Mouse (Mus musculus) kidney, adult 18-20 months (tissue): ENCODE results near the gene Fcho2.

Experiments used
- DNase-seq: peaks from one replicate; pipeline ENCODE4 v3.0.0; 2021

Fcho2 gene

GRCm38 (mm10) chr13:98705501-98705900 lies 109.7 kb downstream of the Fcho2 start:
- no peak for DNase-seq

DNA sequence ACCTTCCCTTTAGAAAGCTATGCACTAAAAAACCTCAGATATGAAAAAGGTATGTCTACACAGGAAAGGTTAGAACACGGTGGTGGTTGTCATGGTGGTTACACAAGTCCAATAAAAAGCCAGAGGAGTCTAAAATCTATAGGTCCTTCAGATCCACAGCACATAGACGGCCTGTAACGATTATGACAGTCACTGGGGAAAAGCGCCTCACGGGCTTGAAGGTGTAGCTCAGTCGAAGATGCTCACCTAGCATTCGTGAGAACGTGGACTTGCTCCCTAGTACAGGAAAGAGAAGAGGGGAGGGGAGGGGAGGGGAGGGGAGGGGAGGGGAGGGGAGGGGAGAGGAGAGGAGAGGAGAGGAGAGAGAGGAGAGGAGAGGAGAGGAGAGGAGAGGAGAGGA lies 111.5 kb downstream of the Fcho2 start:
- DNase-seq, result no peak

DNA sequence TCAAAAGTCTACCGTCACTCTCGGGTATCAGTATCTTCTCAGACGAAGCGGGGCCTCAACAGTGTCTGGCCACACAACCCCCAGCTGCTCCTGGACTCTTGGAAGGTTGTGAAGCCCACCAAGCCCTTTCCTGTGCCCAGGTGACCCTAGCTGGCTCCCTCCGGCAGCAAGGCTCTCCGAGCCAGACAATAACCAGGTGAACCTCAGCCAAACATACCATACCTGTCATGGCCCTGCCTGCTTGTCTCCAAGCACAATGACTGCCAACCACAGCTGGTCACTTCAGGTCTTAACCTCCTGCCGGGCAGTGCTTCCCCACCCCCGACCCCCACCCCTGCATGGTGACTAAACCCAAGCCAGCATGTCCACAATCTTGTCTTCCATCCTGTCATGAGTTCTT lies 112.9 kb downstream of the Fcho2 start:
- no peak for DNase-seq

DNA sequence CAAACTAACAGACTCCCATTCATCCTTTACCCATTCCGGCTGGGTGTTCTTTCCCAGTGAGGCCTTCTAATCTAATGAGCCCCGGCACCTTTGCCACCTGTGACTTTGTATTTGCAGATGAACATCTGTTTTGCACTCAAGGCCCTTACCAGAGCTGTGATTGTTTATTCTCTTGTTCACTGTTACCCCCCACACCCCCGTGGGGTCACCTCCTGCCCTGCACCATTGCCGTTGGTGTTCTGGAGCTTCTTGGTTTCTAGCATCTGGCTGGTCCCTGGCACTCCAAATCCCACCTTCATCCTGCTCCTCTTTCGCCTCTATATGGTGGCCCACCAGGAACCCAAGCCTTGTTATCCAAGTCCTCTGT lies 114.0 kb downstream of the Fcho2 start:
- DNase-seq, result no peak

DNA sequence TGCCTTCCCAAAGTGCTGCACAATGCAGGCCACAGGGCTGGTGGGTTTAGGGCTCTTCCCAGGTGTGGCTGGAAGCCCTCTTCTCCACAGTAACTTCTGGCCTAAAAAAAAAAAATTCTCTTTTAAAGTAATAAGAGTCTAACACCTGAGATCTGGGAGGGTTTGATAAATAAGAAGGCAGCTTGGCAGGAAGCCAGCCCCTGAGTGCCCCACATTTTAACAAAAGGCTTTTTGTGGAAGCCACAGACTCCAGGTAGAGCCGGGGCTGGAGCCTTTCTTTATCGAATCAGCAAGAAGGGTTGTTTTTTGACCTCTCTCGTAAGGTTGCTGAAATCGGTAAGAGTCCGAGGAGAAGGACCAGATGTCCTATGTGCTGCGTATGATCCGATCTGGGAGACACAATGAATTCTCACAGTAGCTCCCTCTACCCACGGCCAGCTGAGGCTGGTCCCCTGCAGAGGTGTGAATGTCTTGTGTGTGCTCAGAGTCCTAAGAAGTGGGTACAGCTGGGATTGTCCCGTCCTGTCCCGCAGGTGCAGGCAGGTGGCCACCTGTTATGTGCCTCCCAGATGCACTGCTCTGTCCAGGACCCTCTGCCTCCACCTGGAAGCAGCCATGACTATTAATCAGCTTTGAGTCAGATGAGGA lies 114.5 kb downstream of the Fcho2 start:
- DNase-seq, result no peak

DNA sequence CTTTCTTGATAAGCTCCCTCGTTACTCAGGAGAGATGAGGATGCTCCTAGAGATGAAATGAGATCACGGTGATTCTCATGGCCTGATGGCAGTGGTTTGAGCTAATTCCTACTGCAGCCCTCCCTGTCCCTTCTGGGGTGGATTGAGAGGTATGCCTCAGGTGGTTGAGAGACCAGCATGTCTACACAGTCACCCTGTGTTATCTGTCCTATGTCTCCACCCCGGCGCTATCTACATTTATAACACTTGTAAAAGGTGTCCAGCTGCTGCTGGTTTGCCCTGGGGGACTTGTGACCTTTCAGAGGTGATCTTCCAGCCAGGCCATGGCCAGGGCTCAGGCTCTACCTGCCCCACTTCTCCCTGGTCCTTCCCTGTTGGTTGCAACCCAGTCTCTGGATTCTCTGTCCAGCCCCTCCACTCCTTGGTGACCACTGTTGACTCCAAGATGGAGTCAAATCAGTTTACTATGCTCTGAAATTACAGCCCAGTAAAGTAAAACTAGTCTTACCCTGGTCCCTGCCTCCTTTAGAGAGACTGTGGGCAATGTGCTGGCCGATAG lies 115.2 kb downstream of the Fcho2 start:
- no peak for DNase-seq

DNA sequence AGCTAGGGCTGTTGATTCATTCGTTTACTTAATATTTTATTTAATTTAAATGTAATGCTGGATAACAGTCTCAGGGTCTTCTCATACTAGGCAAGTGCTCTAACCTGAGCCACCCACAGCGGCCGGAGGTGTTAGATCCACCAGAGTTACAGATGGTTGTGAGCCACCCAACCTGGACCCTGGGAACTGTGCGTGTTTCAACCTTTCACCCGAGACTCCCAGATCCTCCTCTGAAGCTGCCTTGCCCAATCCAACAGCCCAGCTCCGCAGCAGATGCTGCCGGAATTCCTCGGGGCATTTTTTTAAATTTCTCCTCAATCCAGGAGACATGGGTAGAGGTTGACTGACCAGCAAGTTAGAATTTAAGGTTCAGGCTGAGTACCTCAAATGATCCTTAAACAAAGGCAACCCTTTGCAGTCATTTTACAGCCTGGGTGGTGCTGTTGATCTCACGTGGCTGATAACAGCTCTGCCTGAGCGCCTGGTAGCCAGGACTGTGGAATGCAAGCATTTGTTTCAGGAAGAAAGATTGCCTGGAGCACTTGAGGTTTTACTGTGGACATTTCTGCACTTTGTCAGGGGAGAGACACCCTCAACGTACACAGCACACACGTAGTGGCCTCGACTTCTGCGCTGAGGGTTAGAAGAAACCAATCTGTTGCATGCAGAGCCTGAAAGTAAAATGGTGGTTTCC lies 116.1 kb downstream of the Fcho2 start:
- DNase-seq, result no peak

- no peak for DNase-seq
Observed at GRCm38 (mm10) chr13:98696716-98697115, 118.5 kb downstream of the Fcho2 start.

DNA sequence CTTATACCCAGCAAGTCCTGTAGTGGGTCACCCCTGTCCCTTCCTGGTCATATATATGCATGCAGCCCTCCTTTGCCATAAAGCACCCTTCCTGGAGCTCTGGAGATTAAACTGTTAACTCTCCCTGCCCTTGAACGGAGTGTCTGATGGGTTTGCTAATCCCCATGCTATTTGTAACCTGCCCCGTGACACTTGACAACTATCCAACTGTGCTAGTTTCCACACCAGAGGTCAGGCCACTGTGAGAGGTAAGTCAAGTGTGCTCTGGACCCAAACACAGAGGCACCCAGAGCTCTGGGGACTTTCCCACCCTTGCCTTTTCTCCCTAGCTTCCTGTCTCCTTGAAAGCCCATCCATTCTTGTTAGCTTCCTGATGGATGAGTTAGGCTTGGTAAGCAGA lies 119.7 kb downstream of the Fcho2 start:
- peak; percentile 75 for DNase-seq

- DNase-seq, result peak; percentile 74
Observed at GRCm38 (mm10) chr13:98694773-98695314, 120.4 kb downstream of the Fcho2 start, which contains the start of gene Tmem171. Gene Tmem171, minus strand, starts transcription at chr13:98694834.

GRCm38 (mm10) chr13:98693316-98693715 lies 121.9 kb downstream of the Fcho2 start:
- DNase-seq, result peak; percentile 43

GRCm38 (mm10) chr13:98691956-98692515 lies 123.2 kb downstream of the Fcho2 start:
- no peak for DNase-seq

GRCm38 (mm10) chr13:98690886-98691285 lies 124.4 kb downstream of the Fcho2 start:
- no peak for DNase-seq

DNA sequence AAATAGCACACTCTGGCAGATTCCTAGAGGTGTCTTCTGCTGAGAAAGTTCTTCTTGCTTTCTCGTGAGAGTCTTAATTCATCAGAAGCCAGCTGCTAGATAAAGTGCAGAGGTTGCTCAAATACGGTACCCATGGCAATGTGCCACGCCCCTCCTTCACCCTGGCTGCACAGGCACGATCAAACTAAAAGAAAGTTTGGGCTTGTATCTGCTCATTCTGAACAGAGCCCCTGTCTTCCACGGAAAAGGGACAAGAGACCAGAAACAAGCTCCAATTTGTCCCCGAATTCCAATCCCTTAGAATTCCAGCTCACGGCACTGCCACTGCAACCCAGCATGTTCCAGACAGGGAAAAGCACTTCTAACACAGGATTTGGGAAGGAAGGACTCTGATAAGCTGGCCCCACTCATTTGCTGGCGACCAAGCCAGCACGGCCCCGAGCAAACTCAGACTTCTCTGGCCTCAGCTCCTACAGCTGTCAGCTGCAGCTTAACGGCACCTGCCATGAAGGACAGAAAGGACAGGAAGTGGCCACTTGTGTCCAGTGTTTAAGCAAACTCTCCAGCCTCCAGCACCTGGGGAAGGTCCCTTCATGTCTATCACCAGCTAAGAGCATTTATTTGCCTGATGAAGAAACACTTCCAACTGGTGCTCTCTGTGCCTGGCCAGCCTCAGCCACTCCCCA lies 125.5 kb downstream of the Fcho2 start:
- DNase-seq, result peak; percentile 57

DNA sequence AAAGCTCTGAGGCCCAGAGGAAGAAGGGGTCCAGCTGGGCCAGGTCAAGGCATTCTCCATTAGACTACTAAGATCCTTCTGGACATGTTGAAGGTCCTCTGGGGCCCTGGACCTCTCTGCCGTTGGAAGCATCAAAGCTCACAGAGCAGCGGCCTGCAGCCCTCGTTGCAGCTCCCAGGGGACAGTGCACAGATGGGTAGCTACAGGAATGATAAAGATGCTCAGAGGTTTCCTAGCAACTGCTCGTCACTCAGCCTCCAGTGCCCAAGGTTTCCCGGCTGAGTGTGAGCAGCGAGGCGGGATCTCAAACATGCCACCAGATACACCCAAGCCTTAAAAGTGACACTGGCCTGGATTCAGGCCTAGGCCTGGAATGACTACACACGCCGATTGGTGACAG lies 127.3 kb downstream of the Fcho2 start:
- no peak for DNase-seq

DNA sequence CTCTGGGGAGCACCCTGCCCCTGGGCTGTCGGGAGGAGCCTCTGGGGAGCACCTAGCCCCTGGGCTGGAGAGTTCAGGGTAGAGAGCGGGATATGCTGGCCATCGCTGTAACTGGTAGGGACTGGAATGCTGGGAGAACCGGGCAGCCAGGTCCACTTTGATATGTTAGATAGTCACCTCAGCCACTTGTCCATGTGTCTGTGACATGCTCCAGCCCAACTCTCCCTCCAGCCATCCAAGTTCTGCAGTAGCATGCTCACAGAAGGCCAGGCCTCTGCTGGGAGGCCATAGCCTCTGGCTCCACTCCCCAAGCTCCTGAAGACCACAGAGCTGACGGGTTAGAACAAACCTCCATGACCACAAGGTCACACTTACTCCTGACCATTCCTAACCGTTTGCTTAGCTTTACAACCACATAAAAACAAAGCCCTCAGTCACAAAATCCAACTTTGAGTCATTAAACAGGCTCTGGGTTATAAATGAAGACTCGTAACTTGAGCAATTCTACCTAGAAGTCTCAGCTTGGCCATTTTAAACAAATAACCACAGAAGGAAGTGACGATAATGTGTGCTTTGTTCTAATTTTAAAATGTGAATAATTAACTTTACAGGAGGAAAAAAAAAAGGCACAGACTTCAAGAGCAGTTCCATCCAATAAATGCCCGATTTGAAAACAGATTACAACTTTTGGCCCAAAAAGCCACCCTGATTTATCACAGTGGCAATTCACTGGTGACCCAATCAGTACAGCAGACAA lies 130.9 kb downstream of the Fcho2 start:
- no peak for DNase-seq

DNA sequence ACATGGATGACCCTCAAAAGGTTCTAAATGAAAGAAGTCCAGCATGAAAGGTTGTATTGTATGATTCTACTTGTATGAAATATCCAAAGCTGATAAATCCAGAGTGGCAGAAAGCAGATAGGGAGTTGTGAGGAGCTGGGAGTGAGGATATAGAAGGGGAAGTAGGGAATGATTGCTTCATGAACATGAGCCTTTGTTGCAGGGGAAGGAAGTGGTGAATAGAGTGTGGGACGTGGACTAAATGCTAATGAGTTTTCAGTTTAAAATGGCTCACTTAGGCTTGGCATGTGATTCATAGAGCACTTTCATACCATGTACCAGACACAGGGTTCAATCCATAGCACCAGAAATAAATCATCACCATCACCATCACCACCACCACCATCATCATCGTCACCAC lies 131.8 kb downstream of the Fcho2 start:
- no peak for DNase-seq

DNA sequence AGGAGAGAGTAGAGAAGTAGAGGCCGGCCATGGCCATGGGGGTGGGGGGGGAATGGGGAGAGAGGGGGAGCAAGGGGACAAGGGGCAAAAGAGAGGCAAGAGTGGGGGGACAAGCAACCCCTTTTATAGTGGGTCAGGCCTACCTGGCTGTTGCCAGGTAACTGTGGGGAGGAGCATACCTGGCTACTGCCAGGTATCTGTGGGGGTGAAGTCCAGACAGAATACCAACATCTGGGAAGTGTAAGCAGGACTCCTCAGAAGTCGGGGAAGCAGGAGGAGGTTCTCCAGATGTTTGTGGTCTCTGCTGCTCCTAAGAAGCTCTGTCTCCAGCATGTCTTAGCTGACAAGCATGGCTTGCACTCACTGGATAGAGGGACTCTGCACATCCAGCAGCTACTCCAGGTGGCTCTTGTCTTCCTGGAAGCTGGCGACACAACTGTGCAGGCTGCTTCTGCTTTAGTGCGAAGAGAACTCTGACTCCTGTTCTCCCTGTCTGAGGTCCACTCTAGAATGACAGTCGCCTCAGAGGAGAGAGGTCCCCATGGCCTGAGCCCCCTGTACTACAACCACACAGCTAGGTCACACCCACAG lies 134.7 kb downstream of the Fcho2 start:
- DNase-seq, result no peak

DNA sequence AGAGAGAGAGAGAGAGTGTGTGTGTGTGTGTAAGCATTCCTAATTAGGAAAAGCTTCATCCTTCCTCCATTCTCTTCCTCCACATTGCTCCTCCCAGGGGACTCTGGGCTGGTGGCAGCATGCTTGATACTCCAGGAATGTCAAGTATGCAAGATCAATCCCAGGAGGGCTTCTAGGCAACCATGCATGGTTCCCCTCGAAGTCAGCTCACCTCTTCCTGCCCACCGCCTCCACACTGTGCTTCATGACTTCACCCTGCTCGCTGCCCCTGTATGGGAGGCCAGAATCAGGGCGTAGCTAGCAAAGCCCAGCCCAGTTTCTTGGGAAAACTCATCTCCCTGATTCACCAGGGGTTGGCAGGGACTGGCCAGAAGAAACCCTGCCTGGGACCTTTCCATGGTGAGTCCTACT lies 135.6 kb downstream of the Fcho2 start:
- no peak for DNase-seq

GRCm38 (mm10) chr13:98679230-98679629 lies 136.0 kb downstream of the Fcho2 start:
- no peak for DNase-seq

GRCm38 (mm10) chr13:98673922-98674321 lies 141.3 kb downstream of the Fcho2 start:
- no peak for DNase-seq
